Mouse (Mus musculus) T-helper 17 cell (primary cell): ENCODE results near the gene Veph1.

ENCODE experiments used
- in situ Hi-C, 2 experiments: fragments of 300-600 bp; cut with MboI, MseI; formaldehyde crosslinking; loops; 1 replicate in 1 of 2; 2 replicates in 1 of 2; pipeline ENCODE4 v1.15.1; 2025; ENCODE audit warnings: high pct_unique_total_duplicates in 2 of 2

The Veph1 gene

GRCm38 (mm10) chr3:66025454-66025853, 271.2 kb downstream of the Veph1 start:
- in situ Hi-C loops = no loop called here

- in situ Hi-C loops = no loop called here
These were observed 272.3 kb downstream of the Veph1 start for GRCm38 (mm10) chr3:66024220-66024792.

DNA sequence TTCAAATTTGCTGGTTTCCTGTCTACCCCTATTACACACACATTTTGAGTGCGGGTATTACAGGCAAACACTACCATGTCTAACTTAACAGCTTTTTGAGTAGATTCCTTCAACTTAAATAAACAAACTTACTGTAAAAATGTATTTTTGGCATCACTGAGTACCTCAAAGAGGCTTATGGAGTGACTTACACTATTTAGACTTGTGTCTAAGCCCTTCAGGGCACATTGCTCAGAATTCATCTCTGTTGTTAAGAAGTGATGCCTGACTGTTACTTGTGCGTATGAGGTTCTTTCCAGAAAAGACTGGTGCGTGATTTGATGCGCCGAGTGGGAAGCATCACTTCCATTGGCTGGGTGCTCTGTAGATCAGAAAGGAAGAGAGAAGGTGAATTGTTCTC, 277.5 kb downstream of the Veph1 start:
- in situ Hi-C loops = no loop called here

GRCm38 (mm10) chr3:66007632-66008401, 288.8 kb downstream of the Veph1 start:
- in situ Hi-C loops = no loop called here

GRCm38 (mm10) chr3:66004989-66005388, 291.6 kb downstream of the Veph1 start:
- in situ Hi-C loops = no loop called here

- in situ Hi-C loops = no loop called here
These were observed 292.3 kb downstream of the Veph1 start for GRCm38 (mm10) chr3:66004220-66004951.
